Mouse (Mus musculus) stomach, postnatal 0 days (tissue): ENCODE measurements around the gene Zbtb11. TPM values are rescaled to one million over a fixed set of nuclear protein-coding genes. Genes with fewer than 3 reads are reported as not detected.

ENCODE experiments used
- ATAC-seq: fragments of 200-750 bp; cut with Nextera tagmentation; 2 replicates; pipeline ENCODE4 v1.8.0; 2017; ENCODE audit not compliant: low FRiP score, low TSS enrichment
- DNase-seq: peaks from one replicate; pipeline ENCODE4 v3.0.0-alpha.2; 2016; ENCODE audit warnings: low spot score
- H3K27ac ChIP-seq: fragments of 300-500 bp; sonication (generic); replicated peaks from 2 replicates; pipeline ENCODE4 v1.5.1; 2014; ENCODE audit warnings: mild to moderate bottlenecking, control low read depth
- H3K27me3 ChIP-seq: fragments of 300-500 bp; sonication (generic); 2 replicates; pipeline ENCODE4 v1.6.1; 2014; ENCODE audit warnings: low read length; ENCODE audit not compliant: control insufficient read depth, insufficient read depth
- H3K36me3 ChIP-seq: fragments of 300-500 bp; sonication (generic); 2 replicates; pipeline ENCODE4 v1.6.1; 2014; ENCODE audit warnings: low read length, mixed read lengths; ENCODE audit not compliant: control insufficient read depth, insufficient read depth
- H3K4me1 ChIP-seq: fragments of 300-500 bp; sonication (generic); replicated peaks from 2 replicates; pipeline ENCODE4 v1.6.1; 2014; ENCODE audit warnings: antibody characterized with exemption; ENCODE audit not compliant: control insufficient read depth, insufficient read depth
- H3K4me2 ChIP-seq: fragments of 300-500 bp; sonication (generic); replicated peaks from 2 replicates; pipeline ENCODE4 v1.6.1; 2014; ENCODE audit warnings: low read depth, mild to moderate bottlenecking, control low read depth, moderate library complexity
- H3K4me3 ChIP-seq: fragments of 300-500 bp; sonication (generic); 2 replicates; pipeline ENCODE4 v1.5.1; 2014; ENCODE audit warnings: low read depth, low read length, control low read depth
- H3K9ac ChIP-seq: fragments of 300-500 bp; sonication (generic); 2 replicates; pipeline ENCODE4 v1.6.1; 2014; ENCODE audit warnings: mild to moderate bottlenecking, low read length, control low read depth, mixed read lengths
- H3K9me3 ChIP-seq: fragments of 300-500 bp; sonication (generic); 2 replicates; pipeline ENCODE4 v1.6.1; 2016; ENCODE audit warnings: low read length; ENCODE audit not compliant: control insufficient read depth
- CTCF ChIP-seq: IDR thresholded peaks from 2 replicates; pipeline ENCODE4 v1.5.1; 2016; ENCODE audit warnings: antibody characterized with exemption, low read depth, mild to moderate bottlenecking, moderate library complexity
- EP300 ChIP-seq: optimal IDR thresholded peaks from 2 replicates; pipeline ENCODE3; 2016; ENCODE audit warnings: antibody characterized with exemption
- WGBS: fragments of 180-500 bp; shearing (Covaris S2); extraction: QIAGEN DNeasy Blood & Tissue Kit; methylation state at CpG from one replicate; pipeline ENCODE4 v1.1.7; 2014; 5-methylcytosine and 5-hydroxymethylcytosine counted together
- polyA plus RNA-seq: library from polyadenylated mRNA; unstranded; fragments of >200 nt; fragmentation: Nextera tagmentation; extraction: Ambion mirVana; gene quantifications from 2 replicates; pipeline ENCODE4 v1.2.1, GENCODE M21; 2015

Gene Zbtb11
- polyA plus RNA-seq, 1 experiment from 2014 or later: 7.3 TPM

DNA sequence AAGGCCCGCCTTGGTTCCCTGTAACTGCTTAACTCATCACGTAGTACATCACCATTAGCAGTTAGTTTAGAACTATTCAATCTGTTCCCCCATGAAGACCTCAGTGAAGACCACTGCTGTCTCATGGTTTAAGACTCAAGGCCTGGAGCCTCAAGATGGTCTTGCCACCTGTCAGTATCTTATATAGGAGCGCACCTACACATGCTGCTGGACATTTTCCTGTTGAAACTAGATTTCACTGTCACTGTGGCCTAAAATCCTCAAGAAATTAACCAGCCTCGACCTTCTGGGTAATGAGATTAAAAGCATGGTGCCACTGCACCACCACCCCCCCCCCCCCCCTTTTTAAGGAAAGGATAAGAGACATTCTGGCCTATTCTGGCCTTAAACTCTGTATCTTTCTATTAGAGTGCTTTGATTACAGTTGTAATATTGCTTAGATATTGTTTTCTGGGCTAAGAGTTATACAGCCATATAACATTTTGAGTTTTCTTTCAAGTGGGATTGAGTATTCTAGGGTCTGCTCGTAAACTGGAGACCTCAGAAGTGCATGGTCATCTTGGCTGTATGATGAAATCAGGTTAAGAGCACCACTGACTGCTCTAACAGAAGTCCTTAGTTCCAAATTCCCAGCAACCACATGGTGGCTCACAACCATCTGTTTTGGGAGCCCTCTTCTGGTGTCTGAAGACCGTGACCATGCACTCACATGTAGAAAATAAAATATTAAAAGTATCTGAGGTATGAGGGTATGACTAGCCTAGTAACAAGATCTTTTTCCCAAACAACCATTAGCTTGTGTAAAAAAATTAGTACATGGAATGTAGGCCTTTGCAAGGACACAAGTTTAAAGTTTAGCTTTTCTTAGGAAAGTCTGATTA, 1.7 kb upstream of the Zbtb11 start:
- H3K4me1 ChIP-seq: no peaks in the 10 kb centered on the region
- DNase-seq: no peak
- ATAC-seq: no peak
- no peaks in the 10 kb centered on the region for H3K9me3 ChIP-seq
- no peak overlapping the region for H3K4me2 ChIP-seq
- no peaks in the 10 kb centered on the region for H3K27me3 ChIP-seq
- no peak overlapping the region for H3K9ac ChIP-seq
- WGBS: 81% methylated on average over 6 of the region's 6 CpGs
- H3K4me3 ChIP-seq: no peak overlapping the region
- TF ChIP-seq CTCF (0 out of 2 replicates have a peak, but pooled peaks have one; percentile 8), EP300 (no peak)
- peaks cover 14% of the 10 kb centered on the region for H3K36me3 ChIP-seq
- H3K27ac ChIP-seq: no peak overlapping the region

GRCm38 (mm10) chr16:55972626-55973201, 969 bp upstream of the Zbtb11 start:
- 44% methylated on average over 10 of the region's 10 CpGs for WGBS
- H3K9ac ChIP-seq: peak overlapping the region; percentile 54; the same call in 1 of the 2 replicates
- no peaks in the 10 kb centered on the region for H3K9me3 ChIP-seq
- H3K4me1 ChIP-seq: no peaks in the 10 kb centered on the region
- peak overlapping the region; percentile 100 for H3K4me3 ChIP-seq
- peak overlapping the region; percentile 74 for H3K27ac ChIP-seq
- no peaks in the 10 kb centered on the region for H3K27me3 ChIP-seq
- H3K36me3 ChIP-seq: peaks cover 14% of the 10 kb centered on the region
- ATAC-seq: no peak
- TF ChIP-seq EP300: no peak
- DNase-seq: no peak
- peak overlapping the region; percentile 64 for H3K4me2 ChIP-seq

DNA sequence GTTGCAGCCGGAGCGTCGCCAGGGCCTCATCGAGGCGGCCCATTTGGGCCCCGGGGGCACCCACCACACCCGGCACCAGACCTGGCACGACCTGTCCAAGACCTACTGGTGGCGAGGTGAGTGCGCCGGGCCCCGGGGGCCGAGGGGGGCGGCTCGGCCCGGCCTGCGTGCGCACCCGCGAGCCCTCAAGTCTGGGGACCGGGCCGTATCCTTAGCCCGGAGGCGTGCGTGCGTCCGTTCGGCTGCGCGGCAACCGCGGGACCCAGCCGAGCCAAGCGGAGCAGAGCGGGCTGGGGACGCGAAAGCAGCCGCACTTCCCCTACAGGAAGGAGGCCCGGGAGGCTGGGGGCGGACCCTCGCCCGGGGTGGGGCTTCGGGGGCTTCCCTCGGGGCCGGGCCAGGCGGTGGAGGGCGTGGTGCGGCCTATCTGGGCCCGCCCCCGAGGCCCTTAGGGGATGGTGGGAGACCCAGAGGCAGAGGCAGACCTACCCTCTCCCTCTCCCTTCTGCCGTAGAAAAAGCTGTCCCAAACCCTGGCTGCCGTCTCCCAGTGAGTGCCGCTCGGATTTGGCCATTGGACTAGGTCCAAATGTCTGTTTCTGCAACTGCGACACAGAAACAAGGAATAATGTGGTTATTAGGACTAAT, 696 bp downstream of the Zbtb11 start:
- WGBS: under 1% methylated on average over 49 of the region's 55 CpGs
- Histone ChIP-seq H3K27me3 (no peaks in the 10 kb centered on the region), H3K9me3 (no peaks in the 10 kb centered on the region), H3K4me3 (peak overlapping the region; percentile 100), H3K36me3 (peaks cover 14% of the 10 kb centered on the region), H3K27ac (peak overlapping the region; percentile 97), H3K4me1 (no peaks in the 10 kb centered on the region), H3K9ac (peak overlapping the region; percentile 97), H3K4me2 (peak overlapping the region; percentile 68)
- no peak for TF ChIP-seq EP300
- no peak for TF ChIP-seq CTCF
- DNase-seq (peak; percentile 95), ATAC-seq (peak; percentile 91)

- Histone ChIP-seq H3K9me3 (no peaks in the 10 kb centered on the region), H3K9ac (peak overlapping the region; percentile 97), H3K27me3 (no peaks in the 10 kb centered on the region), H3K4me3 (peak overlapping the region; percentile 100), H3K4me1 (no peaks in the 10 kb centered on the region), H3K4me2 (peak overlapping the region; percentile 68), H3K27ac (peak overlapping the region; percentile 97), H3K36me3 (peaks cover 14% of the 10 kb centered on the region)
- TF ChIP-seq CTCF (no peak), EP300 (no peak)
- DNase-seq (peak; percentile 57), ATAC-seq (peak; percentile 48)
- WGBS: under 1% methylated on average over 14 of the region's 14 CpGs
These were observed 1.2 kb downstream of the Zbtb11 start for GRCm38 (mm10) chr16:55974903-55975285.

- Histone ChIP-seq H3K4me3 (no peak overlapping the region), H3K9me3 (no peaks in the 10 kb centered on the region)
- 91% methylated on average over 3 of the region's 3 CpGs for WGBS
These were observed 12.3 kb downstream of the Zbtb11 start for GRCm38 (mm10) chr16:55986001-55986400.

More at GRCm38 (mm10) chr16:55986001-55986400, 12.3 kb downstream of the Zbtb11 start:
- no peak for ATAC-seq
- Histone ChIP-seq H3K27me3 (no peaks in the 10 kb centered on the region), H3K4me2 (no peak overlapping the region), H3K4me1 (no peaks in the 10 kb centered on the region), H3K27ac (no peak overlapping the region), H3K9ac (no peak overlapping the region), H3K36me3 (0 out of 2 replicates have a peak, but pooled peaks cover 6% of the 10 kb centered on the region)
- TF ChIP-seq EP300 (no peak), CTCF (no peak)
- no peak for DNase-seq
